Mouse (Mus musculus): ENCODE data around the gene Zfp85. TPM values are rescaled to one million over a fixed set of nuclear protein-coding genes. Genes with fewer than 3 reads are reported as not detected.
"Not testable (repeated sequence)": the region's sequence is repeated elsewhere in the genome, so short reads cannot be mapped to it uniquely, and the experiment has no call there.

Gene Zfp85
- polyA plus RNA-seq, 1 experiment from 2014 or later, result 6.4 TPM

DNA sequence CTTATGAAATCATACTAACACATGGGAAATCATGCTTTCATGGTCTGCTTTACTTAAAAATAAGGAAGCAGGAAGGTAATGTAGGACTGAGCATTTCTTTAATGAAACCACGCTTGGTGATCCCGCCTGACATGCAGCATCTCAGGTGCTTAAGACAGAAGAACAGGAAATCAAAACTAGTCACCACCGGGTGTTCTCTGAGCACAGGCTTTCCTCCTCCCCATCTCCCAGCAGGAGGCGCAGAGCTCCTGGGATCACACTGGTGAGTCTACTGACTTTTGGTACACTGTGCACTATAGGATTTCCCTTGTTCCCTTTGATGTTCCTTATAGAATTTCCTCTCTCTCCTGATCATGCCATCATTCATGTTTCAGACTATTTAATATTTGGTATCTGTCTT, 25.6 kb downstream of the Zfp85 start:
- H3K4me1 ChIP-seq; H3K9ac ChIP-seq; H3K9me3 ChIP-seq (replicated peaks); H3K27me3 ChIP-seq; H3K36me3 ChIP-seq; H3K27ac ChIP-seq: not testable (repeated sequence)
- ATAC-seq (replicated peaks; ENCODE audit: low FRiP score), result peak; percentile 91
- peak overlapping the region; percentile 75 for H3K4me2 ChIP-seq
- 28% methylated on average over 4 of the region's 4 CpGs for WGBS
- H3K4me3 ChIP-seq (replicated peaks), result peak overlapping the region; percentile 62

GRCm38 (mm10) chr13:67728641-67729318, 26.2 kb downstream of the Zfp85 start, which contains the start of gene Zfp65:
Gene Zfp65, minus strand, starts transcription at chr13:67729173.
- Histone ChIP-seq H3K9ac (peak within 1 kb of the TSS; percentile 59), H3K9me3 (replicated peaks) (0 out of 2 replicates have a peak, but pooled peaks cover 4% of the 10 kb centered on the region), H3K4me2 (peak within 1 kb of the TSS; percentile 75), H3K27me3 (no peaks in the 10 kb centered on the region), H3K4me1 (peaks cover 2% of the 10 kb centered on the region; the same call in 1 of the 2 replicates), H3K27ac (peak within 1 kb of the TSS; percentile 70), H3K4me3 (replicated peaks) (peak within 1 kb of the TSS; percentile 62), H3K36me3 (no peaks in the 10 kb centered on the region)
- ATAC-seq (replicated peaks; ENCODE audit: low FRiP score), result peak; percentile 93
- WGBS, result 3% methylated on average over 17 of the region's 21 CpGs

DNA sequence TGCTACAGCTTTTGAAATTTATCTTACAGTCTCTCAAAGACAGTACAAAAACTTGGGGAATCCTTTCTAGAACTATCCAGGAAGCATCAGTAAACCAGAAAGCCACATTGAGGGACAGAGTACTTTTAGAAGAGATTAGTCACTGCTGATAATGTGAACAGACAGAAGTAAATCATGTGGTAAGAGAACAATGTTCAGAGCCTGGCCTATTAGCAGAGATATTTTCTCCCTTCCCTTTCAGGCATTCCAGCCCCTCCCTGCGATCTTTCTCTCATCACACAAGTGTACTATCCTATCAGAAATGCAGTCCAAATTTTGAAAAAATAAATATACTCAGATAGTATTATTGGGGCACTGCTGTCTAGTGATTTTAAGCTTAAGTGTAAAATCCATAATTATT, 26.9 kb downstream of the Zfp85 start:
- ATAC-seq (replicated peaks; ENCODE audit: low FRiP score), result no peak
- H3K27ac ChIP-seq, result no peak overlapping the region
- H3K4me2 ChIP-seq, result peak overlapping the region; percentile 75
- H3K9me3 ChIP-seq (replicated peaks), result 0 out of 2 replicates have a peak, but pooled peaks cover under 1% of the 10 kb centered on the region
- no peaks in the 10 kb centered on the region for H3K36me3 ChIP-seq
- peaks cover 4% of the 10 kb centered on the region for H3K4me1 ChIP-seq
- peak overlapping the region; percentile 62 for H3K4me3 ChIP-seq (replicated peaks)
- 79% methylated on average over 1 of the region's 1 CpGs for WGBS
- no peak overlapping the region for H3K9ac ChIP-seq
- H3K27me3 ChIP-seq, result no peaks in the 10 kb centered on the region

DNA sequence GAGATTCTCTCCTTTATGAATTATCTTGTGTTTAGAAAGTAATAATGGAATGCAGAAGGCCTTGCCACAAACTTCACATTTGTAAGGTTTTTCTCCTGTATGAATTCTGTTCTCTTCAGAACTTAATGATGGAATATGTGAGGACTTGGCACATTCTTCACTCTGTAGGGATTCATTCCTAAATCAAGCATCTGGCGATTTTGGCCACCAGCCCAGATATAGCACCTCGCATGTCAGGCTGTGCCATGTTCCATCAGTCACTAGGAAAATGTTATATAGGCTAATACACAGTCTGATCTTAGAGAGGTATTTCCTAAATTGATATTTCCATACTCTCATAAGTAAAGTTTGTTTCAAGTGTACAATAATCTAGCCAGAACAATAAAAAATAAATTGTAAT, 29.7 kb downstream of the Zfp85 start:
- not testable (repeated sequence) for H3K9me3 ChIP-seq (replicated peaks); H3K27ac ChIP-seq; H3K4me1 ChIP-seq; H3K4me2 ChIP-seq; ATAC-seq (replicated peaks; ENCODE audit: low FRiP score); H3K27me3 ChIP-seq; H3K4me3 ChIP-seq (replicated peaks); H3K9ac ChIP-seq; H3K36me3 ChIP-seq
- WGBS, result 84% methylated on average over 2 of the region's 2 CpGs

GRCm38 (mm10) chr13:67723848-67724479, 31.1 kb downstream of the Zfp85 start:
- Histone ChIP-seq H3K27me3 (no peaks in the 10 kb centered on the region), H3K27ac (peak overlapping the region; percentile 68), H3K4me2 (peak overlapping the region; percentile 76), H3K9me3 (replicated peaks) (no peaks in the 10 kb centered on the region), H3K36me3 (no peaks in the 10 kb centered on the region), H3K9ac (peak overlapping the region; percentile 85), H3K4me3 (replicated peaks) (peak overlapping the region; percentile 88), H3K4me1 (peaks cover 5% of the 10 kb centered on the region; the same call in 1 of the 2 replicates)
- ATAC-seq (replicated peaks; ENCODE audit: low FRiP score), result peak; percentile 96
- WGBS, result under 1% methylated on average over 17 of the region's 17 CpGs

Other genes starting within 250 kb of the Zfp85 start
- gene Gm26965, start 229.1 kb downstream of the Zfp85 start, polyA plus RNA-seq (2015; fragmentation: Nextera tagmentation; extraction: Ambion mirVana), result not detected in 2 replicates
- gene Zfp87, start 229.1 kb downstream of the Zfp85 start, polyA plus RNA-seq (2015; fragmentation: Nextera tagmentation; extraction: Ambion mirVana), result 25.6 and 26.1 TPM in 2 replicates
- 13.8 and 14.0 TPM in 2 replicates for gene Zfp748, start 201.4 kb downstream of the Zfp85 start, polyA plus RNA-seq (2015; fragmentation: Nextera tagmentation; extraction: Ambion mirVana)
- 4.3 and 4.4 TPM in 2 replicates for gene Zfp729b, start 145.5 kb downstream of the Zfp85 start, polyA plus RNA-seq (2015; fragmentation: Nextera tagmentation; extraction: Ambion mirVana)
- gene Gm49345, start 117.5 kb downstream of the Zfp85 start, polyA plus RNA-seq (2015; fragmentation: Nextera tagmentation; extraction: Ambion mirVana), result 0.22 TPM in 1 of 2 replicates, not detected in the other
- gene Zfp729a, start 117.4 kb downstream of the Zfp85 start, polyA plus RNA-seq (2015; fragmentation: Nextera tagmentation; extraction: Ambion mirVana), result 2.8 and 3.8 TPM in 2 replicates
- 11.5 and 12.8 TPM in 2 replicates for gene Zfp738, start 68.2 kb downstream of the Zfp85 start, polyA plus RNA-seq (2015; fragmentation: Nextera tagmentation; extraction: Ambion mirVana)
- 7.2 and 8.2 TPM in 2 replicates for gene Zfp65, start 26.1 kb downstream of the Zfp85 start, polyA plus RNA-seq (2015; fragmentation: Nextera tagmentation; extraction: Ambion mirVana)
- 2.5 and 2.6 TPM in 2 replicates for gene Zfp493, start 24.5 kb upstream of the Zfp85 start, polyA plus RNA-seq (2015; fragmentation: Nextera tagmentation; extraction: Ambion mirVana)
- gene Zfp273, start 58.5 kb upstream of the Zfp85 start, polyA plus RNA-seq (2015; fragmentation: Nextera tagmentation; extraction: Ambion mirVana), result 8.0 and 8.1 TPM in 2 replicates
- gene Gm10037, start 75.9 kb upstream of the Zfp85 start, polyA plus RNA-seq (2015; fragmentation: Nextera tagmentation; extraction: Ambion mirVana), result 1.6 and 4.0 TPM in 2 replicates
- not detected in 2 replicates for gene BC048507, start 108.1 kb upstream of the Zfp85 start, polyA plus RNA-seq (2015; fragmentation: Nextera tagmentation; extraction: Ambion mirVana)